Mouse (Mus musculus) ES-CJ7 (cell line): ENCODE data around the gene Efna2.

Experiments
- DNase-seq: peaks from one replicate; pipeline ENCODE4 v3.0.0; 2011; ENCODE audit warnings: low read depth, low spot score

The Efna2 gene

GRCm38 (mm10) chr10:80179068-80180051, at the start of gene Efna2:
Gene Efna2, plus strand, starts transcription at chr10:80179482.
- peak; percentile 53 for DNase-seq

- DNase-seq: no peak
These were observed 49.4 kb upstream of the Efna2 start for GRCm38 (mm10) chr10:80129846-80130245.

GRCm38 (mm10) chr10:80130403-80131031, 48.8 kb upstream of the Efna2 start:
- DNase-seq: no peak

- peak; percentile 78 for DNase-seq
These were observed 47.8 kb upstream of the Efna2 start for GRCm38 (mm10) chr10:80131316-80131951.

GRCm38 (mm10) chr10:80131952-80132350, 47.3 kb upstream of the Efna2 start:
- no peak for DNase-seq

GRCm38 (mm10) chr10:80133226-80133849, 45.9 kb upstream of the Efna2 start:
- DNase-seq: no peak

- no peak for DNase-seq
These were observed 44.9 kb upstream of the Efna2 start for GRCm38 (mm10) chr10:80134421-80134820.

GRCm38 (mm10) chr10:80135161-80135560, 44.1 kb upstream of the Efna2 start:
- DNase-seq: no peak

GRCm38 (mm10) chr10:80135641-80136040, 43.6 kb upstream of the Efna2 start:
- DNase-seq: no peak

GRCm38 (mm10) chr10:80136179-80136951, 42.9 kb upstream of the Efna2 start:
- no peak for DNase-seq

- peak; percentile 53 for DNase-seq
These were observed 42.2 kb upstream of the Efna2 start for GRCm38 (mm10) chr10:80136952-80137625.

- no peak for DNase-seq
These were observed 41.4 kb upstream of the Efna2 start for GRCm38 (mm10) chr10:80137626-80138552.

GRCm38 (mm10) chr10:80138553-80139438, 40.5 kb upstream of the Efna2 start, which contains the start of gene Atp5d:
Gene Atp5d, plus strand, starts transcription at chr10:80138632.
- DNase-seq: peak; percentile 66

GRCm38 (mm10) chr10:80139439-80139775, 39.9 kb upstream of the Efna2 start:
- peak; percentile 57 for DNase-seq

GRCm38 (mm10) chr10:80139975-80140665, 39.2 kb upstream of the Efna2 start:
- DNase-seq: no peak

- no peak for DNase-seq
These were observed 38.6 kb upstream of the Efna2 start, which contains the start of gene Cbarp for GRCm38 (mm10) chr10:80140666-80141035. Gene Cbarp, minus strand, starts transcription at chr10:80140835.

- DNase-seq: peak; percentile 98
These were observed 38.0 kb upstream of the Efna2 start for GRCm38 (mm10) chr10:80141243-80141642.
